Mouse (Mus musculus) gastrocnemius, postnatal 14 days (tissue): ENCODE data around the gene Rapgef1. TPM values are rescaled to one million over a fixed set of nuclear protein-coding genes. Genes with fewer than 3 reads are reported as not detected.

Source experiments
- DNase-seq: peaks from one replicate; pipeline ENCODE4 v3.0.0; 2021; ENCODE audit warnings: mixed read lengths
- intact Hi-C: fragments of 180-260 bp; cut with DNase I; formaldehyde crosslinking; loops from one replicate; pipeline ENCODE4 v1.15.1; 2025; ENCODE audit warnings: low total_unique reads
- total RNA-seq, 2 experiments: library from RNA; stranded (reverse); gene quantifications; 2 replicates each; pipeline ENCODE4 v1.2.3; 2021

The Rapgef1 gene
- total RNA-seq, 2 experiments from 2014 or later: 75.7 to 81.9 TPM

DNA sequence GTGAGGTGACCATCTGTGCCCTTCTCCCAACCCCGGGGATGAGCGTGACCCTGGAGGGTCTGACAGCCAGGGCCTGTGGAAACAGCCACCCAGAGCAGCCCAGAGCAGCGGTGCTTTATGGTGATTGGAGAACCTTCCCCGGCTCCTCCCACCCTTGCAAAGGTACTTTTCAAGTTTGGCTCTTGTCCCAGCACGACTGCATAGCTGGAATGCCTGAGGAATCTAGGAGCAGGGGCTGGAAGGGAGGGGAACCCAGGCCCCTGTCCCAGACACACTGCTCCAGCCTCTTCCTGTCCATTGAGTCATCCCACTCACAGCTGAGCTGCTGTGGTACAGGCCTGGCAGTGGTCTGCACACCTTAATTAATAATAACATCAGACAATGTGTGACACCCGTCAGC lies 97.2 kb downstream of the Rapgef1 start:
- no peak for DNase-seq
- intact Hi-C loops: no loop called here

DNA sequence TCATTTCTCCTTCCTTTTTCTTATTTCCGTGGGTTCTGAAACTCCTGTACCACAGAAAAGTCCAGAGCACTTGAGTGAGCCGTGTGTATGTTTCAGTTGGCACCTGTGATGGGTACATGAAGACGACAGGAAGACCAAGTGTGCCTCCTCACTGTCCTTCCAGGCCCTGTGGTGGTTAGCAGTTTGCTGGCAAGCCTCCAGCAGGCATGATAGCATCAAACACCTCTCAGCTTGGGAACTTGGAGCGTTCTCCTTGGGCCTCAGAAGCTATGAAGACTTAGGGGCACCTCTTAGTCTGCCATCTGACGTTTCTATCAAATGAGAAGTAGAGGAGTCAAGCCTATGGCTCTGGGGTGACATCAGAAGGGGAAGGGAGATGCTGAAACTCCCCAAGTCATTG lies 99.1 kb downstream of the Rapgef1 start:
- intact Hi-C loops: no loop called here
- DNase-seq: no peak

DNA sequence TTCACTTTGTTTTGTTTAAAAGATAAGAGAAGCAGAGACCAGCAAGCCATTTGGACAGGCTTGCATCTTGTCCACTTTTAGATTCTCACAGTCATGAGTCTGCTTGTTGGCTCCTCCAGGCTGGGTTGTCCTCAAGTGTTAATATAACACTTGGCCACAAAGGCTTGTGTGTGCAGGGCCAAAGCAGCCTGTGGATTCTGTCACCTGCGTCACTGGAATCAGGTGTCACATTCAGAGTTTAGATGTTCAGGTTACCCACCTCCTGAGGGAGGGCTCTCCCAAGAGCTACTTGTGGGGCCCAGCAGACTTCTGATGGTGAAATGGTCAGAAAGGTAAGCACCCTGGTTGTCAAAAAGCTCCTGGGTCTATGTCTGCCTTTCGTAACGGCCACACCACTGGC lies 103.6 kb downstream of the Rapgef1 start:
- intact Hi-C loops: no loop called here
- DNase-seq: no peak

DNA sequence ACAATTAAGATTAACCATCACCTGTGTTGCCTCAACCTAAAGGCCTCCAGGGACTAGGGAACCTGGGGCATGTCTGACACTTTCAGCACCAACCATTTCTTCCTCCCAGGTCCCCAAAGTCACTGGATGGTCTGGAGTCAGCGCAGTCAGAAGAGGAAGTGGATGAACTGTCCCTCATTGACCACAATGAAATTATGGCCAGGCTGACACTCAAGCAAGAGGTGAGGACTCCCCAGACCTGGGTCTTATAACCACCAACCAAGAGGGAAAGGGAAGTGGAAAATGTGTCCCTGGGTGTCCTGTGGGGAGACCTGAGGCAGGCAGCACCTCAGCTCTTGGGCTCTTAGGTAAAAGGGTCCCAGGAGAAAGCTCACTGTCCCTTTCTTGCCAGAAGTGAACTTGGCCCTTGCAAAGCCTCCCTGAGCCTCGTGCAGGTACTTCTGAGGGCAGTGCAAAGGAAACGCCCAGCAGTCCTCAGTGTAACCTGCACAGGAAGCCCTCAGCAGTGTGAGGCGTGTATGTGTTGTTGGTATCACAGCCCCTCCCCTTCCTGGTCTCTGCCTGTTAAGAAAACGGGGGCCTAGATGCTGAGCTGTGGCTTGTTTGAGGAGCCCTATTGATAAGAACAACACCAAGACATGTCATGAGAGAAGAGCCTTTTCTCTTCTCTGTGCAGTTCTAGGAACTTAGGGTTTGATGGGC lies 105.3 kb downstream of the Rapgef1 start:
- intact Hi-C loops: no loop called here

DNA sequence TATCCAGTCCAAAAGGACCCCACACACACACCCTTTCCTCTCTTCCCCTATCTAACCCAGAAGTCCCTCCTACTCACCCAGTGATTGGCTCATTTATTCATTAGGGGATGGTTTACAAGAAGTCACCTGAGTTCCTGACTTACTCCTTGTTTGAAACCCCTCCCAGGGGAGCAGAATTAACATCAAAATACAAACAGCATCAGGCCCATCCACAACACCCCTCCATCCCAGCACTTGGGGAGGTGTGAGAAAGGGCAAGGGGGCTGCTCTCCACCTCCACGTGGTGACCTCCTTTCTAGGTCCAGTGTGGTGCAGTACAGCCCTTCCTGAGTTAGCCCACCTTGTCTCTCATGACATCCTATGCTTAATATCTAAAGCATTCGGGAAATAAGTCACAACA lies 110.0 kb downstream of the Rapgef1 start:
- DNase-seq: no peak
- intact Hi-C loops: no loop called here

More for the DNA sequence above, 105.3 kb downstream of the Rapgef1 start:
- no peak for DNase-seq

DNA sequence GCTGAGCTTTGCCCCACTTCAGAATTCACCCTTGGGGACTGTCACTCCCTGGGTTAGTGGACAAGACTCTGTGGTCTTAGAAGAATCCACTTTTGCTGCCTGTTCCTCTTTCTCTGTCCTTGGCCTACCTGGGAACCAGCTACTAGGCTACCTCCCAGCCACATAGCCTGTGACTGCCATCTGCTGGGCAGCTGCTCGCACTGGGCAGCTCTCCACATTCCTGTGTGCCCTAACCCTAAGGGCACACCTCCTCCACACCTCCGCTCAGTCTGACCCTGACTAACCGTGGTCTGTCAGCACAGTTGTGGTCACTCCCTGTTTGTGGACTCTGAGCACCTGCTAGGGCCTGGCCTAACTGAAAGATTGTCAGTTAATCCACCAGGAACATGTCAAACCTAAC lies 112.0 kb downstream of the Rapgef1 start:
- intact Hi-C loops: loop anchor here (10.0 kb wide), 1 partner anchor 117 kb away; the partner anchor contains the start of gene Rapgef1
- DNase-seq: peak; percentile 59

DNA sequence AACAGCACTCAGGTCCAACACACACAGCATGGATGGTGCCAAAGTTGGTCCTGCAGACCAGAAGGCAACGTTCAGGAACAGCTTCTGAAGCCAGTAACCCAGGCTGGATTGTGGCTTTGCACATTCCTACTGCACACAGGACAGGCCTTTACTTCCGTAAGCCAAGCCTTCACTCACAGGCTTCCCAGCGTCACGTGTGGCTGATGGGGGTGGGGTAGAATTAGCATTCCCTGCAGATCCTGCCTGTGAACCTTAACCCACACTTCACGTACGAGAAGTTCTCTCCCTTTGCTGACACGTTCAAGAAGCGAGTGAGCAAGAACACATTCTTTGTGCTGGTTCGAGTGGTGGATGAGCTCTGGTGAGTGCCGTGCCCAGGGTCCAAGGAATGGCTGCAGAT lies 113.0 kb downstream of the Rapgef1 start:
- no peak for DNase-seq
- intact Hi-C loops: loop anchor here (10.0 kb wide), 1 partner anchor 118 kb away; the partner anchor contains the start of gene Rapgef1

DNA sequence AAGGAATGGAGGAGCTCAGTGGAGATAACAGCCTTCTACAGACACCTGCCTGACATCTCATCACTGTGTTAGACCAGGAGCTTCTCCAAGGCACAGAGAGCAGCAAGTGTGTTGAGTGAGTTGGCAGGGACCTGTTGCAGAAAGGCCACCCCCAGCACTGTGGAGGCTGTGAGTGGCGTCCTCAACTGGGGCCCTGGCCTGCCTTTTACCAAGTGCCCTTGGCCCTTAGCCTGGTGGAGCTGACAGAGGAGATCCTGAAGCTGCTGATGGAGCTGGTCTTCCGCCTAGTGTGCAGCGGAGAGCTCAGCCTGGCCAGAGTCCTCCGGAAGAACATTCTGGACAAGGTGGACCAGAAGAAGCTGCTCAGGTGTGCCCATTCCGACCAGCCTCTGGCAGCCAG lies 113.8 kb downstream of the Rapgef1 start:
- intact Hi-C loops: loop anchor here (10.0 kb wide), 1 partner anchor 119 kb away; the partner anchor contains the start of gene Rapgef1
- DNase-seq: no peak

DNA sequence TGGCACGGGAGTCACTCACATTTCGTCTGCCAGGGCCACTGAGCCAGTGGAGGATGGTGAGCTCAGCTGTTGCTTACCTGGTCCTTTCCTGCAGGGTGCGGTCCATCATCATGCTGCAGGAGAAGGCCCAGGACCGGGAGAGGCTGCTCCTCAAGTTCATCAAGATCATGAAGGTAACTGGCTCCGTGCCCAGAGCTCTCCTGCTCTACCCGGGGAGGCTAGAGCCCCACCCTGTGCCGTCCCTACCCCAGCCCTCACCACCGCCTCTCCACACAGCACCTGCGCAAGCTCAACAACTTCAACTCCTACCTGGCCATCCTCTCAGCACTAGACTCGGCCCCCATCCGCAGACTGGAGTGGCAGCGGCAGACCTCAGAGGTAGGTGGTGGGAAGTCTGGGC lies 116.2 kb downstream of the Rapgef1 start:
- peak; percentile 3 for DNase-seq
- intact Hi-C loops: loop anchor here (10.0 kb wide), 1 partner anchor 121 kb away; the partner anchor contains the start of gene Rapgef1

DNA sequence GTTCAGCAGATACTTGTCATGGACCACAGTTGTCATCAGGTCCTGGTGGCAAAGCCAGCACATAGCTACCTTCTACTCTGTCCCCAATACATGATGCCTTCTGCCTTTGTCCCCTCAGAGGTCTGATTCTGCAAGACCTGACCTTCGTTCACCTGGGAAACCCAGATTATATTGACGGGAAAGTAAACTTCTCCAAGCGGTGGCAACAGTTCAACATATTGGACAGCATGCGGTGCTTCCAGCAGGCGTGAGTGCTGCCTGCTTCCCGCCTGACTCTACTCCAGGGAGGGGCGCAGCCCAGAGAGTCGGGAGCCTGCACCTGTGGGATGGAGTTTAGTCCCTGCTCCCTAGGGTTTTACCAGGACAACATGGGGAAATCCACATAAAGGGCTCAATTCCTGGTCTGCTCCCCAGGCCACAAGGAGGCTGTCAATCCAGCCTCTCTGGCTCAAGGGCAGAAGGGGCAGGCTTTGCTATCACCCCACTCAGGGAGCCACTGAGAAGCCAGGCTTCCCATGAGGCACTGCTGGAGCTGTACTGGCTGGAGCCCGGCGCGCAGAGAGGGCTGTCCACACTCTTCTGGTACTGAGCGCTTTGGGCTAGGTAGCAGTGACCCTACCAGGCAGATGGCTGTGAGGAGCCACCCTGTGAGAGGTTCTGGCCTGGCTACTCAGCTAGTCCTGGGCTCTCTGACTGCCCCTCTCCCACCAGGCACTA lies 117.8 kb downstream of the Rapgef1 start:
- DNase-seq: no peak
- intact Hi-C loops: loop anchor here (10.0 kb wide), 1 partner anchor 123 kb away; the partner anchor contains the start of gene Rapgef1

DNA sequence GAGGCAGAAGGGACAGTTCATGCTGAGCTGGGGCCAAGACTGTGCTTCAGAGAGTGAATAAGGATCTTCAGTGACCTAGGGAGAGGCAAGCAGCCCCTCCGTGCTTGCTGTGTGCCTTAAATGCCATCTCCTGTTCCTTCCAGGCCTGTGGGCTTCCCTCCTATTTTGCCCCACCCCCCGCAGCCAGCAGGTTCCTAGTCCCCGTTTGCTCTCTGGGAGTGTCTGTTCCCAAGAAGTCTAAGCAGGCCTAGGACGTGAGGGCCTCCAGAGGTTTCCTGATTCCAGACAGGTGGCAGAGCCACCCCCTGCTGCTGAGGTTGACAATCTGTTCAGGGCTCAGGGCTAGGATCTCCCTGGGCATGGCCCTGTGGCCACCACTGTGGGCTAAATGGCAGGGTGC lies 119.3 kb downstream of the Rapgef1 start:
- intact Hi-C loops: loop anchor here (10.0 kb wide), 1 partner anchor 124 kb away; the partner anchor contains the start of gene Rapgef1
- peak; percentile 2 for DNase-seq

DNA sequence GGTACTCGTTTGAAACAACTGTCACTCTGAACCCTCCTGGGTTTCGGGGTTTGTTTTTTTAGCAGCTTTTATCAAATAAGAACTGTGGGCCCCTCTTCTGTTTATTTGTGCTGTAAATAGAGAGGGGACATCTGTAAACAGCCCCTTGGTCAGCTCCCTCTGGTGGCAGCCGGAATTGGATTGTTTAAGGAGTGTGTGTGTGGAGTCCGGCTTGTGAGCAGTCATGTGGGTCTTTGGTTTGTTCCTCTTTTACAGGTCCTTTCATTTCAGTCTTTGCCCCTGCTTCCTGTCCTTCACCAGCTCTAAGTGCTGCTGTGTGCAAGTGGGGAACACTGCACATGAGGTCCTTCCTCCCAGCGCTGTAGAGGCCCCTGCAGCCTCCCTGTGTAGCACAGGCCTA lies 119.8 kb downstream of the Rapgef1 start:
- intact Hi-C loops: loop anchor here (10.0 kb wide), 1 partner anchor 125 kb away; the partner anchor contains the start of gene Rapgef1
- DNase-seq: peak; percentile 13

DNA sequence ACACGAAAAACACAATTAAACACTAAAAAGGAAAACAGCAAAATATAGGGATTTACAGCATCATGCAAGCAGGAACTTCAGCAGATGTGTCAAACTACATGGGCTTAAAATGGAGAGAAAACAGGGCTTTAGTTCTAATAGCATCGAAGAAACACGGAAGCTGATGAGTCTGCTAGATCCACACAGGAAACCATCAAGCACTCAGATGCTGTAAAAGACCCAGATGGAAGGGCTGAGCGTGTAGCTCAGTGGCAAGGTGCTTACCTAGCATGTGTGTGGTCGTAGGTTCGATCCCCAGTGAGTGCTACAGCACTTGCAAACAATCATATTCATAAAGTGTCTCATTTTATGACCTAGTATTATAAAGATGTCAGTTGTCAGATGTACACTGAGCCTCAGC lies 121.7 kb downstream of the Rapgef1 start:
- intact Hi-C loops: no loop called here
- DNase-seq: no peak

DNA sequence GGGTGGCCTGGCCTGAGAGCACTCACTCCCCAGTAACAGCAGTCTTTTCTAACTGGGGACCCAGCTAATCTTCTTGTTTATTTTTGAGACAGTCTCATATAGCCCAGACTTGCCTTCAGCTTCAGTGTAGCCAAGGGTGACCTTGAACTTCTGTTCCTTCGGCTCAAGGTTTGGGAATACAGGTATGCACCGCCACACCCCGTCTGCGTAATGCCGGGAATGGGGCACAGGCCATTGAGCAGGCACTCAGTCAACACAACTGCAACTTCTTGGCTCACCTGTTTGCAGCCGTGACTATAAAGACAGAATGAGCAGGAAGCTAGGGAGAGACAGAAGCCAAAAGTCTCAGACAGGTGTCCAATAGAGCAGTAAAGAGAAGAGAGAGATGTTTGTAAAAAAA lies 124.7 kb downstream of the Rapgef1 start:
- no peak for DNase-seq
- intact Hi-C loops: no loop called here

DNA sequence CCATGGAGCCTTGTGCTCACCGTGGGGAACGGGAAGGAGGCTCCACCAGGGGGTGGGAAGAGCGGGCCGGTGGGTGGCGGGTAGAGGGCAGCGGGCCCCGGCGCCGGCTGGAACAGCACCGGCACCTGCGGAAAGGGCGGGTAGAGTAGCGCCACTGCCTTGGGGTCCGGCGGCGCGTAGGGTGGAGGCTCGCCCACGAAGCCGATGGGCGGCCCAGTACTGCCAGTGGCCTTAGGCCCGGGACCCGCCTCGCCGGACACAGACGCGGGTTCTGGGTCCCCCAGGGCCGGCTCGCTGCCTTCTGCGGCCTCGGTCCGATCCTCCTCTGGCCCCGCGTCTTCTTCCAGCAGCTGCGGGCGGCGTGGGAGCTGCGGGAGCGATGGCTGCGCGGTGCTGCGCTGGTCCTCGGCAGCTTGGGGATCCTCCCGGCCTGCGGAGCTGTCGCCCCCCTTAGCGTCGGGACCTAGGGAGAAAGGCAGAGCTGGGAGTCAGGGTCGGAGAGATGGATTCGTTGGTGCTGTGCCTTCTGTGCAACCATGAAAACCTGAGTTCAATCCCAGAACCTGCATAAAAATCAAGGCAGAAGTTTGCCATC lies 127.8 kb downstream of the Rapgef1 start:
- no peak for DNase-seq
- intact Hi-C loops: no loop called here

DNA sequence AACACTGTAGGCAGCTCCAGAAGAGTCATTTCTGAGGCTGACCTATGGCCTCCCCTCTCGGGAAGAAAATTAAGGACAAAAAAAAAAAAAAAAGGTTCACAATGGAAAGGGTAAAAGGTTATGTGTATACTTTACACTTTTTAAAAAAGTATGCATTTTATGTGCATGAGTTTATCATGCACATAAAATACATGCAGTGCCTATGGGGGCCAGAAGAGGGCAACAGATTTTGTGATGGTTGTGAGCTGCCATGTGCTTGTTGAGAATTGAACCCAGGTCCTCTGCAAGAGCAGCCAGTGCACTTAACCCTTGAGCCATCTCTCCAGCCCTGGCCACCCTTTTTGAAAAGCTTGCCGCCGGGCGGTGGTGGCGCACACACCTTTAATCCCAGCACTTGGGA lies 128.3 kb downstream of the Rapgef1 start:
- intact Hi-C loops: no loop called here
- no peak for DNase-seq

DNA sequence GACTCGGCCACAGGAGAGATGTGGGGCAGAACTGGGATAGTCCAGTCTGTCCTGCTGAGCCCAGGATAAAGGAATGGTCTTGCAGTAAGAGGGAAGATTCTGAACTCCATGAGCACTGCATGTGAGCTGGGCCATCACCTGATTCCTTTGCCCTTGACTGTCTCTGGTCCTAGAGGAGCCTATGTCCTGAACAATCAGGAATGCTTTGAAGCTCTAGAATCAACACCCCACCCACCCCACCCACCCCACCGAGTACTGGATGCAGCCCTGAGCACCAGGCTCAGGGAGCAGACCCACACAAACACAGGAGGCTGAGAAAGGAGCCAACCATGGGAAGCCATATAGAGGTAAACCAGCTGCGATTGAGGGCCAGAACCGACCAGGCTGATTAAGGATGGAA lies 129.0 kb downstream of the Rapgef1 start:
- intact Hi-C loops: no loop called here
- no peak for DNase-seq

DNA sequence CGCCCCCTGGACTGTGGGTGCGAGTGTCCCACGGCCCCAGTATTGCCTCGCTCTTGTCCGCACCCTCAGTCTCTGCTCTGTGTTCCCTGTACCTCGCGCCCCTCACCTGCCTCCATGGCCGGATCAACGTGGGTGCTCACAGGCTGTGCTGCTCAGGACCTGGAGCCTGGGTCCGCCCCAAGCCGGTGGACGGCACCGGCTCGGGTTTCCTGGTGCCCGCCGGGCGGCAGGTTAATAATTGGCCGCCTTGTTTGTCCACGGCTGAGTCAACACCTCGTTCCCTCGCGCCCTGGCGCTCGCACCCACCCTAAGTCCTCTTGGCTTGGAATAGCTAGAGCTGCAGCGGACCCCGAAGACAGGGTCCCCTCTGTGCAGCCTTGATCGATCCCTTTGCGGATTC lies 132.0 kb downstream of the Rapgef1 start, which contains the start of gene Gm13420:
Gene Gm13420 (minus strand): TSS at position 189 of the 400 bp plus-strand sequence.
- DNase-seq: no peak
- intact Hi-C loops: no loop called here

DNA sequence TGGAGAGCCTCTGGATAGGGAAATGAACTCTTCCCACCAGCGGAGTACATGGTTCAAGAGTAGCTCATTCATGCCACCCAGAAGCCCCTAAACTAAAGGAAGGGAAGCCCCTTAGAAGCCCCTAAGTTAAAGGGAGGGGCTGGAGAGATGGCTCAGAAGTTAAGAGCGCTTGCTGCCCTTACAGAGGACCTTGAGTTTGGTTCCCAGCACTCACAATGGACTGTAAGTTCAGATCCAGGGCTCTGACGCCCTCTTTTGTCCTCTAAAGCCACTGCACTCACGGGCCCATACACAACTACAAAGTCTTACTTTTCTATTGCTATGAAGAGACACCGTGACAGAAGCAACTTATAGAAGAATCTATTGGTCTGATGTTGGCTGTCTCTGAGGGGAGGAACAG lies 132.9 kb downstream of the Rapgef1 start:
- intact Hi-C loops: no loop called here
- DNase-seq: no peak

DNA sequence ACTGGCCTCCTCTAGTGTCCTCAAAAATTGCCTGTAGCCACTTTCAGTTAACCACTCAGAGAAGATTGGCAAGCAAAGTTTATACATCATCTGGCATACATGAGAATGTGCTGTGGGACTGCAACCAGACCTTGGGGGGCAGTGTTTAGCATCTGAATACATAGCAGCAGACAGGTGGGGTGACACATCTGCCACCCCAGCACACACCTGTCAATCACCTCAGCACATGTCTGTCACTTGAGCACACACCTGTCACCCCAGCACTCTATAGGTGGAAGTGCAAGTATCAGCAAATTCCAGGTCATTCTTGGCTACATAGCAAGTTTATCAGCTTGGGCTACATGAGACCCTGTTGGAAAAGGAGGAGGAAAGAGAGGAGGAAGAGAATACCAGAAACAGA lies 136.2 kb downstream of the Rapgef1 start:
- DNase-seq: no peak
- intact Hi-C loops: no loop called here
